Mouse (Mus musculus) erythroblast, embryonic 14.5 days (primary cell): ENCODE measurements at regions not wholly inside any gene's neighbourhood (a gene's known extent, or its start where the extent isn't known, plus 50 kb on each side); places are given as distances from the start of the nearest gene placed in this dataset.

Experiments
- GATA1 ChIP-seq: IDR thresholded peaks from 2 replicates; pipeline ENCODE4 v1.6.1; 2012; ENCODE audit warnings: low read length, inconsistent platforms, mixed read lengths
- TAL1 ChIP-seq: IDR thresholded peaks from 3 replicates; pipeline ENCODE4 v1.6.1; 2012; ENCODE audit warnings: low read length, inconsistent platforms, mixed read lengths

- TF ChIP-seq TAL1 (no peak), GATA1 (no peak)
These were observed 416.7 kb upstream of the Ercc4 start for GRCm38 (mm10) chr16:12692739-12693292.
